Mouse (Mus musculus) megakaryocyte, embryonic 14.5 days (primary cell): Measurements from ENCODE around the gene Fbxo6.

ENCODE experiments used
- FLI1 ChIP-seq: IDR thresholded peaks from 2 replicates; pipeline ENCODE4 v1.6.1; 2012; ENCODE audit warnings: low read length, inconsistent platforms, mixed read lengths
- GATA1 ChIP-seq: IDR thresholded peaks from 3 replicates; pipeline ENCODE4 v1.6.1; 2012; ENCODE audit warnings: mixed read lengths, low read length, inconsistent platforms, borderline replicate concordance

- TF ChIP-seq GATA1 (no peak), FLI1 (no peak)
These were observed 30.4 kb upstream of the Fbxo6 start for GRCm38 (mm10) chr4:148182363-148182762.
